Mouse (Mus musculus) kidney, adult 8-10 months (tissue): ENCODE data around the gene Rfx3.

Experiments
- DNase-seq, 2 experiments: peaks; one replicate each; pipeline ENCODE4 v3.0.0; 2022

The Rfx3 gene

GRCm38 (mm10) chr19:27904655-27905054 is 106.3 kb downstream of the Rfx3 start:
- DNase-seq, result no peak

- DNase-seq, result no peak
These were observed 106.8 kb downstream of the Rfx3 start for GRCm38 (mm10) chr19:27904209-27904608.

- no peak for DNase-seq
These were observed 108.4 kb downstream of the Rfx3 start for GRCm38 (mm10) chr19:27902601-27903000.

- no peak for DNase-seq
These were observed 109.3 kb downstream of the Rfx3 start for GRCm38 (mm10) chr19:27901693-27902092.

GRCm38 (mm10) chr19:27884520-27884919 is 126.4 kb downstream of the Rfx3 start:
- DNase-seq, result no peak

- DNase-seq, result no peak
These were observed 133.5 kb downstream of the Rfx3 start for GRCm38 (mm10) chr19:27877429-27877828.

- DNase-seq, result no peak
These were observed 140.2 kb downstream of the Rfx3 start for GRCm38 (mm10) chr19:27870794-27871193.

GRCm38 (mm10) chr19:27859641-27860040 is 151.3 kb downstream of the Rfx3 start:
- DNase-seq, result no peak

- DNase-seq, result no peak
These were observed 162.0 kb downstream of the Rfx3 start for GRCm38 (mm10) chr19:27848946-27849345.

- no peak for DNase-seq
These were observed 163.9 kb downstream of the Rfx3 start for GRCm38 (mm10) chr19:27847055-27847454.

- DNase-seq, result no peak
These were observed 172.3 kb downstream of the Rfx3 start for GRCm38 (mm10) chr19:27838635-27839034.

- no peak for DNase-seq
These were observed 172.9 kb downstream of the Rfx3 start for GRCm38 (mm10) chr19:27838041-27838440.

GRCm38 (mm10) chr19:27832448-27832847 is 178.5 kb downstream of the Rfx3 start:
- no peak for DNase-seq

GRCm38 (mm10) chr19:27828316-27828715 is 182.7 kb downstream of the Rfx3 start:
- no peak for DNase-seq

GRCm38 (mm10) chr19:27817661-27818060 is 193.3 kb downstream of the Rfx3 start:
- DNase-seq, result no peak

- DNase-seq, result peak in 1 of 2 experiments; percentile 50
These were observed 230.9 kb downstream of the Rfx3 start for GRCm38 (mm10) chr19:27780030-27780429.

- DNase-seq, result no peak
These were observed 240.2 kb downstream of the Rfx3 start for GRCm38 (mm10) chr19:27770716-27771265.

- no peak for DNase-seq
These were observed 242.5 kb downstream of the Rfx3 start for GRCm38 (mm10) chr19:27768444-27768843.

- DNase-seq, result no peak
These were observed 250.7 kb downstream of the Rfx3 start for GRCm38 (mm10) chr19:27760309-27760708.

- DNase-seq, result no peak
These were observed 251.6 kb downstream of the Rfx3 start for GRCm38 (mm10) chr19:27759347-27759746.

GRCm38 (mm10) chr19:27747301-27747700 is 263.7 kb downstream of the Rfx3 start:
- DNase-seq, result no peak

GRCm38 (mm10) chr19:27738908-27739307 is 272.1 kb downstream of the Rfx3 start:
- no peak for DNase-seq

GRCm38 (mm10) chr19:27736571-27736970 is 274.4 kb downstream of the Rfx3 start:
- no peak for DNase-seq

GRCm38 (mm10) chr19:27718931-27719330 is 292.0 kb downstream of the Rfx3 start:
- DNase-seq, result no peak

- DNase-seq, result no peak
These were observed 294.7 kb downstream of the Rfx3 start for GRCm38 (mm10) chr19:27716274-27716673.
